Mouse (Mus musculus) urinary bladder, postnatal 36 days (tissue): ENCODE results near the gene Timm10.

ENCODE experiments used
- DNase-seq, 2 experiments: peaks; one replicate each; pipeline ENCODE4 v3.0.0; 2022; ENCODE audit warnings: low spot score in 2 of 2, mixed read lengths in 1 of 2

The Timm10 gene

DNA sequence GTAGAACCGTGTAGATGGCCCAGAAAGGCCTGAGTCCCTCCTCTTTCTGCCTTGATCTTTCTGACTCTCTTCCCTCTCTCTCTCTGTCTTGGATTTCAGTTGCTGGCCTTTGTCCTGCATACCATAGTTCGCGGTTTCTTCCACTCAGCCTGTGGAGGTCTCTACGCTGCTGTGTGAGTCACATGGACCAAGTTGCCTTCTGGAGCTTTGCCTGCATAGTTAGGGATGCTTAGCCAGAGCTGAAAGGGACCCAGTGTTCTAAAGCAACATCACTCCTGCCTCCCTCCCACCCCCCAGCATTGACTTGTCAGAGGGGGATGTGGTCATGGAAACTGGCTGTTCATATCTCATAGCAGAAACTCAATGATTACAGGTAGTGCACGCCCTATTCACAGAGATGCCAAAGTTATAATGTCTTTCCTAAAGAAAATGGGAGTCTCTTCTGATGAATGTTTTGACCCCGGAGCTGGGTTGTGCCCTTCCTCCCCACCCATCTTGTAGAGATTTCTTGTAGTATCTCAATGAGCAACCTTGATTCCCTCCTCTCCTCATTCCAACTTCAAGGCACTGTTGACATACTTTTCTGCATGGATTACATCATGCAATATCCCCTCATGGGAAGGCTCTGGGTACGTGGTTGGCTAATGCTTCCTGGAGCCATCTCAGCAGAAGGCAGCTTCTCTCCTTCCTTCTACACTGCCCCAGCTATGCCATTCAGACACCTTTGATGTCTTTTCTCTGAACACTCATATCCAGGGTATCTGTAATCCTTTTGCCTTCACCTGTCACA, 33.4 kb downstream of the Timm10 start:
- no peak for DNase-seq

DNA sequence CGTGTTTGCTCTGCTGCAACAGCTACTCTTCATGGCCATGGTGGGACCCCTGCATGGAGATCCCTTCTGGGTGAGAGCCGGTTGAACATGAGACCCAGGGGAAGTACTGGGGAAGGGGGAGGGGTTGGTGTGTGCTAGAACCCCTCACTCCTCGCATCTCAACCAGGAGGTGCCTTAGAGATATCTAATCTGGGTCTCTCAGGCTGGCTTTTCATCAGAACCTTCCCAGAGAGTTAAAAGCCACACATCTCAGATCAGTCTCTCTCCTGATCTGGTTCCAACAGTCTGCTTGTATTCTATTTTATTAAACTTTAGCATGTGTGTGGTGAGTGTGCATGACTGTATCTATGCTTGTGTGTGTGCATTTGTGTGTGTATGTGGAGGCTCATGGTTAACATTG, 34.6 kb downstream of the Timm10 start:
- no peak for DNase-seq

DNA sequence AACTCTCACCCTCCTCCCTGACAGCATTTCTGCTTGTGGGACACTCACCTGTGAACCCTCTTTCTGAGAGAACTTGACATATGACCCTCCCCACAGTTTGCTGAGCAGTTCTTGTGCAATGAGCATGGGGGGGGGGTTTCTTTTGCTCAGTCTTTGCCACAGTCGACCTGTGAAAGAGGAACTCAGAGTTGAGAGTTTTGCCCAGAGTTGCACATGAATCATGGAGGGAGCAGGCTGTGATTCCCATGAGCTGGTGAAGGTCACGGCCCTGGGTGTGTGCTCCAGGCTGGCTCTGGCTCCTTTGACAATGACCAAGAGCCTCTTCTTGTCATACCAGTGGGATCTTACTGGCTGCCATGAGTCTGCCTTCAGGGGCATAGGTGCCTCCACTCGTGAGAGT, 35.4 kb downstream of the Timm10 start:
- no peak for DNase-seq

GRCm38 (mm10) chr2:84865616-84866571, 39.1 kb downstream of the Timm10 start:
- DNase-seq: no peak

DNA sequence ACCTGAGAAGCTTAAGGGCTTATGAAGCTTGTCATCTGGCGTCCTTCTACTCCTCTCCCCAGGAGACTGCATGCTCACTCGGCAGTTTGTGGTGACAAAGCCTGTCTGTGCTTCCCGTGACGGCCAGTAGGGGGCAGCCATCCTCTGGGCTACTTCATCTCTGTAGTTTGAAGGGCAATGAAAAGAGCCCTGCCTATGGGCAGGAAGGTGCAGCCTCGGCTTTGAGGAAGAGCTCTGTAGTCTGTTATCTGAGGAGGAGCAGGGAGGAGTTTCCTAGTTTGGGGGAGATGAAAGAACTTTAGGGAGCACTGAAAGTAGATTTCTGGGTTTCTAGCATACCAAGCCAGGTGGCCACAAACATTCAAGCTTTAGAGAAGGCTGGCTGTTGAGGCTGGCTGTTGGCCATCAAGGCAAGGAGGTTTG, 41.7 kb downstream of the Timm10 start:
- DNase-seq: peak in 1 of 2 experiments; percentile 54

DNA sequence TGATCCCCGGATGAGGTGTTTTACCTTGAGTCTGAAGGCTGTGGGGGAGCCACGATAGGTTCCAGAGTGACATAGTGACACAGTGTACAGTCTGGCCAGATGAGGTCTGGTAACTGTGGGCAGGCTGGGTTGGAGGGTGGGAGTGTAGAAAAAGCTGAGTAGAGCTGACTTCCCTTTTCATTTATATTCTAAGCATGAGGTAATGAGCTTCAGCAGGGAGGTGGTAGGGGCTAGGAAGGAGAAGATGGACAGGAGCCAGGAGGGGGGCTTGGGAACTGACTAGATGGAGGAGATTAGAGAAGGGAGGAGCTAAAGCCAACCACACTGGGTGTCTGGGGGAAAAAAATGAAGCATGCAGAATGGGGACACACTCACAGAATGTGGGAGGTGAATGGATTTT, 42.2 kb downstream of the Timm10 start:
- no peak for DNase-seq

DNA sequence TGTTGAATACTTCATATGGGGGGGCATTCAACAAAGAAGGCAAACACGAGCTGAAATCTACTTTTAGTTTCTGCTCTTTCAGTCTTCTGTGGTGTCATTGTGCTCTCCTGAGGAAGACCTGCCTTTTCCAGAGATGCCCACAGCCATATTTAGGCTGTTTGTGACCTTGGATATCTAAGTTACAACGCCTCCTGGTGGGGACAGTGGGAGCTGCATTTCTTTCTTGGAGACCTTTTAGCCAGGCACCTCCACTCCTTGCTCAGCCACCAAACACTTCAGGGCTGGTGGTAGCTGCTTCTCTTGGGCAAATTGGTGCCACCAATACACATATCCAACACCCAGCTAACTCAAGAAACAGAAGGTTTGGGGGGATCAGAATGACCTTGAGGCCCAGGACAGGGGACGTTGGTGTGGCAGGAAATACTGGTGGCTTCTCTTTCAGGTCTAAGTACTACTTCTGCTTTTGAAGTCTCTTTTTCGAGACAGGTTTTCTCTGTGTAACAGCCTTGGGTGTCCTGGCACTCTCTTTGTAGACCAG, 43.9 kb downstream of the Timm10 start:
- DNase-seq: no peak

DNA sequence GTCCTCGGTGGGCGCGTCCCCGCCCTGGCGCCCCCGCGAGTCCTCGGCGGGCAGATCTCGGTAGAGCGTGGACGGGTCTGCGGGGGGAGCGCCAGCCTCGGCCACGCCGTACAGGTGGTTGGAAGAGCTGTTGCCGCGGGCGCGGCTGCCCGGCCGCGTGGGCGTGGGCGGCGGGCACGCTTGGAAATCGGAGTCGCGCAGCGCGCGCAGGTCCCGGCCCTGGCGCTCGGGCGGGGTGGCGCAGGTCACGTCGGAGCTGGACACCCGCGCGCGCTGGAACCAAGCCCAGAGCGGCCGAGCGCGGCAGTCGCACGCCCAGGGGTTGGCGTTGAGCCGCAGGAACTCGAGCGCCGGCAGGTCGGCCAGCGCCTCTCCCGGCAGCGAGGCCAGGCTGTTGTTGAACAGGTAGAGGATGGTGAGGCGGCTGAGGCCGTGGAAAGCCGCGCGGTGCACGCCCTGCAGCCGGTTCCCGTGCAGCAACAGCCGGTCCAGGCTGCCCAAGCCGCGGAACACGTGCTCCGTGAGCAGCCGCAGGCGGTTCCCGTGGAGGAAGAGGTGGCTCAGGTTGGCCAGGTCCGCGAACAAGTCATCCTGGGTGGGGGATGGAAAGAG, 45.4 kb downstream of the Timm10 start:
- DNase-seq: peak in 1 of 2 experiments; percentile 64

GRCm38 (mm10) chr2:84875842-84876241, 49.0 kb downstream of the Timm10 start:
- DNase-seq: no peak
